Mouse (Mus musculus) adrenal gland, postnatal 36 days (tissue): ENCODE data around the gene B3gnt9. TPM values are rescaled to one million over a fixed set of nuclear protein-coding genes. Genes with fewer than 3 reads are reported as not detected.
A peak's percentile ranks its signal among the peaks of the same experiment; 100 is the strongest.

Experiments used
- DNase-seq, 2 experiments: peaks; one replicate each; pipeline ENCODE4 v3.0.0; 2021; ENCODE audit warnings: mixed read lengths in 1 of 2
- total RNA-seq, 2 experiments: library from RNA; stranded (reverse); gene quantifications; 2 replicates each; pipeline ENCODE4 v1.2.3; 2021

Gene B3gnt9
- total RNA-seq, 2 experiments from 2014 or later = 2.7 to 3.0 TPM

DNA sequence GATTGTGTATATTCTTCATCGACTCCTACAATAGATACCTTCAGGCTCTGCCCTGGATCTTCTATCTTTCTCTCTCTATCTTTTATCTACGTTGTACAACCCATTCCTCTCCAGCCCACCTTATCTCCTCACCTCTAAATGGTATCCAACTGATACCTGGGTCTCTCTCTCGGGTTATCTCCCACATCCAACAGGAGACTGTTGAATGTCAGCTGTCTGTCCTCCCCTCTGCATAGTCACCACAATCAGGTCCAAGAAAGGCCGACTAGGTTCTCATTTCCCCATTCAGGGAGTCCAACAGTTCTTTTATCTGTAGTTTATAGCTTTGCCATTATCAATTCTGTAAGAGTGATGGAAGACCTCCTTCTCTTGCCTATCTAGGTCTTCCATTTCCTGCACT, 27.3 kb upstream of the B3gnt9 start:
- DNase-seq = no peak

DNA sequence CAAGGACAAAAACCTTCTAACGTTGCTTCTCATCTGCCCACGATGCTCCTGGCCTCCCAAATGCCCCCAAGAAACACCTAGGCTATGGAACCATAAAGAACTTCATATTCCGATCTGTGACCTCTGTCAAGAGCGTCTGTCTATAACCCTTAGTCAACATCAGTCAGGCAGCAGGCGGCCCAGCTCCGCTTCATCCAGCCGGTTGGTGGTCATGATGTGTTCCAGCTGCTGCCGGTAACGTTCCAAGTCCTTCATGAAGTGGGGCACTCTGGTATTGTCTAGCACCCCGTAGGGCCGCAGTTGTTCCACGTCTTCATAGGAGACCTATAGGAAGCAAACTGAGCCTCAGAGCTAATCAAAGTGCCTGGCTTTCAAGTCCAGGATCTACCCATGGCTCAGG, 26.9 kb upstream of the B3gnt9 start:
- no peak for DNase-seq

DNA sequence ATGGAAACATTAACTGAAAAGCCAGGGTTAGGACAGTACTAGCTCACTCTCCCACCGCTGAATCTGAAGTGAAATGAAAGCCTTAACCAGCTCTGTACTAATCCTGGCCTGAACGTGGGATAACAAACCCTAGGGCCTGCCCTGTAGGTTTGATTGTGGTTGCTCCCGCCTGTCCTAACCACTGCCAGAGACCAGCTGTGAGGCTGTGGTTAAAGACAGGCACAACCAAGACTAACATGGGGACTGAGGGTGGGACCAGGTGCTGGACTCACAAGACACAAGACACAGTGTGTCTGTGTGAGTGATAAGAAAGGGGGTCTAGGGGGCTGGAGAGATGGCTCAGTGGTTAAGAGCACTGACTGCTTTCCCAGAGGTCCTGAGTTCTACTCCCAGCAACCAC, 25.6 kb upstream of the B3gnt9 start:
- DNase-seq = no peak

DNA sequence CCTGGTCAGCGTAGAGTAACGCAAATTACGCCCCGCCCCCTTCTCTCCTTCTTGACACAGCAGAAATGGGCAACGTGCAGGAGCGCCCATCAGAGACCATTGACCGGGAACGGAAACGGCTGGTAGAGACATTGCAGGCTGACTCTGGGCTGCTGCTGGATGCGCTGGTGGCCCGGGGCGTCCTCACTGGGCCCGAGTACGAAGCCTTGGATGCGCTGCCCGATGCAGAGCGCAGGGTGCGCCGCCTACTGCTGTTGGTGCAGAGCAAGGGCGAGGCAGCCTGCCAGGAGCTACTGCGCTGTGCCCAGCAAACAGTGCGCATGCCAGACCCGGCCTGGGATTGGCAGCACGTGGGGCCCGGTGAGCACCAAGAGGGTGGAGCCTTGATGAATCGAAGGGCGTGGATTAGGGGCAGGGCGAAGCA, 24.0 kb upstream of the B3gnt9 start:
- peak; percentile 95 for DNase-seq

DNA sequence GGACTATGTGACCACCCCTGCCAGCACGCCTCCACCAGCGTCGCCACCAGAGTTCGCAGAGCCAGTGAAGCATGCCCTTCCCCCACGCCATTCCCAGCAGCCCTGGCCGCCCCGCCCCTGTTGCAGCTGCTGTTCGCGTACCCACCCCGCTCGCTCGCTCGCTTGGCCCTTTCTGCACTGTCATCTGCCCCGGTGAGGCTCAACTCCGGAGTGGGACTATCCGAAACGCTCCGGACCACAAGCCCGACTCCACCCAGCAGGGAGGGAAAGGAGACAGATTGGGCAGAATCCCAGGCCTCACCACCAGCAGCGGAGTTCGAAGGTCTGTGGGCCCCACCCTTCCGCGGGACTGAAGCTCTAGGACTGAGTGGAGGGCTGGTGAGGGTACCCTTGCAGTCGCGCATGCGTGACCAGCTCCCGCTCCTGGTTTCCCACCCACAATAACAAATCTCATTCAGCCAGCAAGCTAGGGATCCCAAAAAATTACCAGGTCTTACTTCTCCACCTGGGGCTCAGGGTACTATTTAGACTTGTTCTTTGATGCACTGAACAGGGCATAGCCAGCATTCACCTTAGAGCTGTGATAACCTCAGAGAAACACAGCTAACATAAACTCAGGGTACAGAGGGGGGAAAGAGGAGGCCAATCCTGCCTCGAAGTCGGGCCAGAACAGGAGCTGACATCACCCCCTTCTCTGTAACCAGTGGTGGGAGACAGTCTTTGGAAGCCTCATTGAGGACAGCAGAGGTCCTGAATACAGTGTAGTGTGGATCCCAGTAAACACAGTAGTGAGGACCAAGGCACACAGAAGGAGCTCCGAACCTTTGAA, 21.6 kb upstream of the B3gnt9 start:
- DNase-seq = peak; percentile 63 to 82

DNA sequence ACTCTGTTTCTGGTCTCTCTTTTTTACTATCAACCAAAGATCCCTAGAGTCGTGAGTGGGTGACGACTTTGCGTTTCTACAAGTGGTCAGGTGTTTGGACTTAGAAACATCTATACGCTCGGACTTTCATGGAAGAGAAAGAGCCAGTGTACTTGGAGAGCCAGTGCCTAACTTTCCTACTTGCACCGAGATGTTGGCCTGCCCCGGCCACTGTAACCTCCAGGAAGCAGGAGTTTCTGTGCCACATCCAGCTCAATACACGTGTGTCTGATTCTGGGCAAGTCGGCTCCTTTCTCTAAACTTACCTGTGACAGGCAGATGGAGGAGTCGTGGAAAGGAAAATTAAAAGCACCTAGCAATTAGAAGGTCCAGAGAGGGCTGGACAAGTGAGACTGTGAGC, 20.9 kb upstream of the B3gnt9 start, which contains the start of gene Nol3:
Gene Nol3 (plus strand): TSS at position 301 of the 400 bp plus-strand sequence.
- no peak for DNase-seq

DNA sequence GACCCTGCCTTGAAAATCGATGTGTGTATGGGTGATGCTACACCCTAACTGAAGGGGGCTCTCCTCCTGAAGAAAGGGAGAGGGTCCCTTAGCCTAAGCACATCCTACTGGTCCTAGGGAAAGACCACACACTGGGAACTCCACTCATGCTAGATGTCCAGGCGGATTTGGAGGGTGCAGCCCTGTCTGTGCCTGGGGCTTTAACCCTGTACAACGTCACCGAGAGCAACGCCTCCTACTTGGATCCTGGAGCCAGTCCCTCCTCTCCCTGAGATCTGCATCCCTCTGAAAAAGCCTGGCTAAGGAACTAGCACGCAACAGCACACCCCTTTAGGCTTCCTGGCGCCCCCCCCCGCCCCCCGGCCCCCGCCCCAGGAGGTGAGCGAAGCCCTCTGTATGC, 20.4 kb upstream of the B3gnt9 start:
- no peak for DNase-seq

DNA sequence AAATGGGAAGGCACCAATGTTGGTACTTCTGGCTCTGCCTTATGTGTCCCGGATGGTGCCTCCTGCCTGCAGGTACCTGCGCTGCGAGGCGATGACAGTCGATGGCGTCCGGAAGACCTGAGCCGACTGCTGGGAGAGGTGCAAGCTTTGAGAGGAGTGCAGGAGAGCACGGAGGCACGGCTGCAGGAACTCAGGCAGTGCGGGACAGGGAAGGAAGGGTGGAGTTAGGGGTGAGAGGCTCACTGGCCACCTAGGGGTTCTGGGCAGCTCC, 15.9 kb upstream of the B3gnt9 start:
- no peak for DNase-seq

DNA sequence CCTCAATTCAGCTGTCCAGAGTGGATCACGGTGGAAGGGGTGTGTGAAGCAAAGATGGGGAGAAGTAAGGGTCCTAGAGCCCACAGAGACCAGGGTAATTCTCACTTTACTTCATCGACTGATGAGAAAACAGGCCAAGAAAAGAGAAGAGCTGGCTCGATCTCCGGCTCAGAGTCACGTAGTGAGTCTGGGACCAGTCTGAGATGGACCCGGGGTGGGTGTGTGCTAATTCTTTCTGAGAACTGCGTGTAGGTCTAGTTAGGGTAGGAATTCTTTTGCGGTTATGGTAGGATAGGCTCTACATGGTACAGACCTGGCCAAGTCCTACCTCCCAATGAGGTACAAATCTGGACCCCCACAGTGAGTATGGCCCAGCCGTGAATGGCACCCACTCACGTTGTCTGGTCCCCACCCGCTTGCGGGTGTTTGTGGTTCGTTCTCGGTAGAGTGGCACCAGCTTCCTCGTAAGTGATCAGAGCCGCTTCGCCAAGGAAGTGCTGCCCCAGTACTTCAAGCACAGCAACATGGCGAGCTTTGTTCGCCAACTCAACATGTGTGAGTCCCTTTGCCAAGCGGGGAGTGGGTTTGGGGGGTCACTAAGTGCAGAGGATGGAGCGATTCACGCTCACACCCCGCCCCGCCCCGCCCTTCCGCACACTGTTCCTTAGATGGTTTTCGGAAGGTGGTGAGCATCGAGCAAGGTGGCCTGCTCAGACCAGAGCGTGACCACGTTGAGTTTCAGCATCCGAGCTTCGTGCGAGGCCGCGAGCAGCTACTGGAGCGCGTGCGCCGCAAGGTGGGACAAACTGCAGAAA, 15.4 kb upstream of the B3gnt9 start:
- no peak for DNase-seq

DNA sequence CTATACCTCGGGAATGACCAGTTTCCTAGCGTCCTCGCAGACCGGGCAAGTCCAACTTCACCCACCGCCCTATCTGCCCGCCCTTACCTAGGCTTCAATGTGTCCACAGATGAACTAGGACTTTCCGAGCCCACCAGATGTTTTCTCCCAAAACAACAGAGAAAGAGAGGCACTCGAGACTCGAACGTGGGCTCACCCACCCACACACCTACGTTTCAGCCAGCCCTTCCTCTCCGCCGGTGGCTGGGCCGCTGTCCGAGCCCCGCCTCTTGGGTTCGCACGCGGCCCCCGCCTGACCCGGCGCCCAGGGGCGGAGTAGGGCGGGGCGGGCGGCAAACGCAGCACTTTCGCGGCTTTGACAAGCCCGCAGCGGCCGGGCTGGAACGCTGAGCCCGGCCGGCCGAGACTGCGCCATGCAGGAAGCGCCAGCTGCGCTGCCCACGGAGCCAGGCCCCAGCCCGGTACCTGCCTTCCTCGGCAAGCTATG, 14.6 kb upstream of the B3gnt9 start, which contains the start of gene Hsf4:
Gene Hsf4 (plus strand): TSS at position 341 of the 487 bp plus-strand sequence.
- peak; percentile 79 to 88 for DNase-seq

DNA sequence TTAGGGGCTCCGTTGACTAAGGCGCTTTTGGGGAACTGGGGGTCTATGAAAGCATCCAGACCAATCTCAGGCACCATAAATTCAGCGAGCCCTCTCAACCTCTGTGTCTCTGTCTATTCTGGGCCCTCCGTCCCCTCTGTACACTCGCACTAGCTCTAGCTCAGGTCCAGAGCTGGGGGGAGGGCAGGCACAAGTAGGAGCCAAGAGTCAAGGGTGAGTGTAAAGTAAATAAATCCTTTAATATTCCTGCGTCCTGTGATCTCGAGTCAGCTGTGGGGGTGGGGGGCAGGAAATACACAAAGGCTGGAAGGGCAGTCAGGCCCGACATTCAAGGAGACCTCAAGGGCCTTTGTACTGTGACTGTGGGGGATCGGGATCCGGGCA, 14.1 kb upstream of the B3gnt9 start:
- peak in 1 of 2 experiments; percentile 50 for DNase-seq

DNA sequence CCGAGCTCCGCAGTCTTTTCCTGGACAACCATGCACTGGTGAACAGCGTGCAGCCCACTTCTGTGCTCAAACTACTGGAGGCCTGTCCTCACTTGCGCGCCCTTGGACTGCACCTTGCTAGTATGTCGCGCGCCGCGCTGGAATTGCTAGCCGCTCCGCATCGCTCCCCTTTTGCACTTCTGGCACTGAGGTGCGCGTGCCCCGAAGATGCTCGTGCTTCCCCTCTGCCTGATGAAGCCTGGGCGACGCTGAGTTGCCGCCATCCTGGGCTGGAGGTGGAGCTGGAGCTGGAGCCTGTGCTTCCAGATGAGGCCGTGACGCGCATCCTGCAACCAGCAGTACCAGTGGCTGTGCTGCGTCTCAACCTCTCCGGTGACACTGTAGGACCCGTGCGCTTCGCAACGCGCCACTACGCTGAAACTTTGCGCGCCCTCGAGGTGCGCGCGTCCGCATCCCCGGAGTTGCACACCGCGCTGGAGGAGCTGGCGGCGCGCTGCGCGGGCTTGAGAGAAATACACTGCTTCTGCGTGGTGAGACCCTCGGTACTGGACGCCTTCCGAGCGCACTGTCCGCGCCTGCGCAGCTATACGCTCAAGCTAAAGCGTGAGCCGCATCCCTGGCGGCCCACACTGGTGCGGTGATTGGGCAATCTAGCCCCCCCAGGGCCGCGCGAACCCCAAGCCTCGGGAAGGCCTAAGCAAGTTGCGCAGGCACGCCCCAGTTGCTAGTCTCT, 13.6 kb upstream of the B3gnt9 start:
- DNase-seq = peak; percentile 44 to 45

DNA sequence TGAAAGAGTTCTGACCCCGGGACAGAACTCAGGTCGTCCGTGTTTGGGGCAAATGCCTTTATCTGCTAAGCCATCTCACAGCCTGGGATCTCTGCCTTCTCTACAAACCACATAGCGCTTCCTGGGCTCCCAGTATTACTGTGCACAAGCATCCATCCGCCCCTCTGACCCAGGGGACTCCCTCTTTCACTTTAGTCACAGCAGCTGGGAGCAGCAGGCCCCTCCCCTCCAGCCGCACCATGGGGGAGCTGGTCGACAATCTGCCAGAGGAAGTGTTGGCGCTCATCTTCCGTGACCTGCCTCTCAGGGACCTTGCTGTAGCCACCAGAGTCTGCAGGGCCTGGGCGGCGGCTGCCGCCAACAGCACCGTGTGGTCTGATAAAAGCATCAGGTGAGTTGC, 11.8 kb upstream of the B3gnt9 start:
- no peak for DNase-seq

DNA sequence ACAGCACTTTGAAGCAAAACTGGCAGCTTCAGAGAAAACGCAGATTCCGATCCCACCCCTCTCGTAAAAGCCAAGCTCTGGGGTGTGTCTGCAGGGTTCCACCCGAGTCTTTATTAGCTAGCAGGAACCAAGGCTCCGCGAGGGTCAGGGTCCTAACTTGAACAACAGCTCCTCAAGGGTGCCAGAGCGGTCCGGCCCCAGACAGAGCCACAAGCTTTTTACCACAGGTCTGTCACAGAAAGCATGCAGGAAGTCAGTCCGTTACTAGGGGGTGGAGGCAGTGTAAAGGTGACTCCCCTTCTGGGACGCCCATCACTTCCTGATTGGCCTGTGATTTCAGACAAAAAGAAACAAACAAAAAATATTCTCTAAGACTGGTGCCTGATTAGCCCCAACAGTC, 10.2 kb upstream of the B3gnt9 start:
- DNase-seq = peak in 1 of 2 experiments; percentile 35

DNA sequence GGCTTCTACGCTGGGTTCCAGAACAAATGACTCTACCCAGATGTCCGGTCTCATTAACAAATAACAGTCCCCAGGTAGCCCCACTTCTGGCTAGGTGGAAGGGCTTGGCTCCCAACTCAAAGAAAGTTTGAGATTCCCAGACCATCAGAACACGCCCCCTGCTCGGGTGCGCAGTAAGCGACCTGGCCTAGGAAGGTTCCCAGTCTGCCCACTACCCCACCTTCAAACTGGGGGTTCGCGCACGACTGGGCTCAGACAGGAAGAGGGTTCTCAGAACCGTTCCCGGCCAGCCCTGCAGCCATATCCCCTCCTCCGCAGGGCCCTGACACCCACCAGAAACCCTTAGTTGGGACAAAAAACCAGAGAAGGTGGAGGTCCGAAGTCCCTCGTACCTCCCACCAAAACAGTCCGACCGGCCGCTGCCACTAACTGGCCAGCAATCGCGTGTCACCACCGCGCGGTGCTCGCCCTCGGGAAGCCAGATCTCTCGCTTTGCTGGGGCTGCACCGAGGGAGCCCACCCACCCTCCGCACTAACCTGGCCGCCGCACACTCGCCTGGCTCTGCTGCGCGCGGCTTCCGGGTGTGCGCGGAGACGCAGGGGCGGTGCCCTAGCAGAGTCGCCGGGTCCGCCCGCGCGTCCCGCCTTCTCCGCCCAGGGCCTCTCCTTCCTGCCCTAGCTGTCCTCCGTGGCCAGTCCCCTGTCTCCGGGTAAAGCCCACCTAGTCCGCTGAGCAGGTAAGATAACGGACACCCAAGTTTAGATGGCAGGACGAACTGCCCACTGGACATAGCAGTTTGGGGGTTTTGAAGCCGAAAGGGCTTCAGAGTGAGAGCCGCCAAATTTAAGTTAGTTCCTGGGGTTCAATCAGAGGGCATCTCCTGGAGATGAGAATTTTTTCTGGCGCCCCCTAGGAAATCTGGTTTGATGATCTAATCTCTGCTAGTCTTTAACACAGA, 9.3 kb upstream of the B3gnt9 start, which contains the start of the genes Tradd and Fbxl8:
Gene Tradd (minus strand): TSS at position 586 of the 959 bp plus-strand sequence.
Gene Fbxl8 (plus strand): TSS at position 625 of the 959 bp plus-strand sequence.
- peak; percentile 90 to 92 for DNase-seq

DNA sequence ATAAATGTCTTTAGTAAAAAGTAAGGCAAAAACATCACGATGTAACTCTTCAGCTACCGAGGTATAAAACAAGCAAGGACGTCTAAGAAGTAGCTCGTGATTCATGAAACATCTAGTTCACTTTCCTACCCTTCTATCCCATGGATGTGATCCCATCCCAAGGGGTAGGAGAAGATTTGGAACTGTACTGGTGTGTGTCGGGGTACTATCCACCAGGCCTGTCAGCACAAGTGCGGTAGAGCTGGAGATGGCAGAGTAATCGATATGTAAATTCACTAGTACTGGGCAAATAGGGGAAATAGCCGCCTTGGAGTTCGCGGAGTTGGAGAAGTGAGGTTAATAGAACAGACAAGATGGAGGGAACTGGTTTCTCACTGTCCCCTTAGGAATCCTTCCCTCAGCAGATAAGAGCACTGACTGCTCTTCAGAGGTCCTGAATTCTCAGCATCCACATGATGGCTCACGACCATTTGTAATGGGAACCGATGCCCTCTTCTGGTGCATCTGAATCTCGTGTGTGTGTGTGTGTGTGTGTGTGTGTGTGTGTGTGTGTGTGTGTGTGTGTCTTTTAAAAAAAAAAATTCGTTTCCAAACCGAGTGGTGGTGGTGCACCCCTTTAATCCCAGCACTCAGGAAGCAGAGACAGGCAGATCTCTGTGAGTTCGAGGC, 8.4 kb upstream of the B3gnt9 start:
- no peak for DNase-seq

DNA sequence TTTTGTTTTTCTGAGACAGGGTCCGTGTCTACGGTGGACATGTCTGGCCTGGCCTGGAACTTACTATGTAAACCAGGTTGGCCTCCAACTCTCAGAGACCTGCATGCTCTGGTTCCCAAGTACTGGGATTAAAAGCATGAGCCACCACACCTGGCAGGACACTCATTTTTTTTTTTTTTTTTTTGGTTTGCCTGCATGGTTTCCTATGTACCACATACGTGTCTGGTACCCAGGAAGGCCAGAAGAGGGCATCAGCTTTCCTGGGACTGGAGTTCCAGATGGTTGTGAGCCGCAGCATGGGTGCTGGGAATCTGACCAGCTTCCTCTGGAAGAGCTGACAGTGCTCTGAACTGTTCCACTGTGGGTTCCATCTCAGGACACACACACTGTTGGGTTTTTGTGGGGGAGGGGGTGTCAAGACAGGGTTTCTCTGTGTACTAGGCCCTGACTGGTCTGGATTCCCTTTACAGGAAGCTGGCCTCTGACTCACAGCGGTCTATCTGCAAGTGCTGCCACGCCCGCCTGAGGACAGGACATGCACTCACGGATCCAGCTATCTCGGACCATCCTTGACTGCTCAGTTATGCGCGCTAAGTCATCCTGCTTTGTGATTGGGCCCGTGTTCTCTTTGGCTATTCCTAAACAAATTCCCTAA, 6.5 kb upstream of the B3gnt9 start:
- no peak for DNase-seq

DNA sequence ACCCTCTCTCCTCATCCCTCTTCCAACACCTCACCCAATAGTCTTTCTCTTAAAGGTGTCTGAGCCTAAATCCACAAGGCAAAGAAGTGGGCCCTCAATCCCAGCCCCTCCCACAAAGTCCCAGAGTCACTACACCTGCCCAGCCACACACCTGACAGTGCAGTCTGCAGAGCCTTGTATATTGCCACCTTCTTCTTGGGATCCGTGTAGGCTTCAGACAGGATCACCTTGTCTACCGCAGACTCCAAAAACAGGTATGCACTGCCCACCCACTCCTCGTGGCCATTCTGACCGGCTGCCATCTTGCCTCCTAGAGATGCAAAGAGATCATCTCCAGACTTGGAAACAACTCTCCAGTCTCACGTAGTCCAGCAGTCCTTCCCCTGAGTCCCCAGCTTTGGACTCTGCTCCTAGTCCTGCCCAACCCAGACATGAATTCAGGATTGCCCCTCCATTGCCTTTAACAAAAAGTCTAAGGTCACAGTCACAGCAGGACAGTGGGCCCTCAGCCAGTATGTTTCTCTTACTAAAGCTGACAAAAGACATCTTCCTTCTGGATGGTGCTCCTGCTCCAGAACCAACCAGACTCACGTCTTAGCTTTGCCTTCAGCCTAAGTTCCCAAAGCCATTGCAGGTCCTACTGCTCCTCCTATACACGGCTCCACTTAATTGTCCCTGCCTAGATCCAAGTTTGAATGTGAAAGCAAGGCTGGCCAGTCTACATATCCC, 5.6 kb upstream of the B3gnt9 start:
- DNase-seq = no peak

DNA sequence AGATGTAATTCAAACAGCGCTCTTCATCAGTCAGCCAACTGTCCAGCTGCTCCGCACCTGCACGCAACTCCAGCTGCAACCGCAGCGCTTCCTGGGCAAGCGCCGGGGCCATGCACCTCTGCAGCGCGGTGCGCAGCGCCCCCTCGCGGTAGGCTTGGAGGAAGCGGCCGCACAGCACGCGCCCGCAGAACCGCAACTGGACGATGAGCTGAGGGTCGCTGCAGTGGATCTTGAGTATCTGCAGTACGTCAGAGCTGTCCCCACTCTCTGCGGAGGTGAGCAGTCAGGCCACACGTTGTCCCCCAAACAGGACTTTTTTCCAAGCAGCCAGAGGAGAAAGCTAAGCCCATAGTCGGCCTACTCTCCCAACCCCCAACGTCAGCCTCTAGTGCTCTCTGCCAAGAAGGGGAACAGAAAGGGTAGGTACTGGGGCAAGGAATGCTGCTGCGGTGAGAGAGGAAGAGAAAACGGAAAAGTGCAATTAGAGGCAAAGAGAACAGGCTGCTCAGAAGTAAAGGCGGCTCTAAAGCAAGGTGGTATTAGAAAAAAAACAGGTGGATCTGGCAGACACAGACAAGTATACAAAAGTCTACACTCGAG, 4.9 kb upstream of the B3gnt9 start:
- DNase-seq = peak; percentile 84 to 91
